Mouse (Mus musculus): ENCODE data around the gene Gm20388. TPM values are rescaled to one million over a fixed set of nuclear protein-coding genes. Genes with fewer than 3 reads are reported as not detected.

The Gm20388 gene
- polyA plus RNA-seq, 1 experiment = 0.36 TPM

DNA sequence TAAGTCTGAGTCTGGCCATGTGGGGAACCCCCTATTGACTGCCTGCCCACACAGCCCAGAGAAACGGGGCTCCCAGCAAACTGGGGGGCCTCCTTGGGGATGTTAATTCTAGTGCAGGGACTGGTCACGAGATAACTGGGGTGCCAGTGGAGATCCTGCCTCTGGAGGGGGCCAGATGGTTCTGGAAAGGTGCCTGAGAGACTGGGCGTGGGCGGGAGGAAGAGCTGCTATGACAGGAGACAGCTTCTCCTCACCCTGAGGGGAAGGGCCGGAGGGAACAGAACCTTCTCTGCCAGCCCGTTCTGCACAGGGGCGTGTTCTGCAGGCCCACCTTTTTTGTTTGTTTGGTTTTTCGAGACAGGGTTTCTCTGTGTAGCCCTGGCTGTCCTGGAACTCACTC is 2955.6 kb downstream of the Gm20388 start:
- Histone ChIP-seq H3K27me3 (ENCODE audit: control insufficient read depth) (peaks cover 29% of the 10 kb centered on the region), H3K9me3 (ENCODE audit: control insufficient read depth, low read length) (no peaks in the 10 kb centered on the region), H3K4me1 (ENCODE audit: control insufficient read depth) (peaks cover 13% of the 10 kb centered on the region), H3K4me3 (replicated peaks) (no peak overlapping the region), H3K36me3 (ENCODE audit: control insufficient read depth) (no peaks in the 10 kb centered on the region)
- no peak for TF ChIP-seq TAL1 (IDR thresholded peaks at IDR 0.05; ENCODE audit: low read length)
- no peak for TF ChIP-seq GATA1 (IDR thresholded peaks at IDR 0.05; ENCODE audit: low read length)

DNA sequence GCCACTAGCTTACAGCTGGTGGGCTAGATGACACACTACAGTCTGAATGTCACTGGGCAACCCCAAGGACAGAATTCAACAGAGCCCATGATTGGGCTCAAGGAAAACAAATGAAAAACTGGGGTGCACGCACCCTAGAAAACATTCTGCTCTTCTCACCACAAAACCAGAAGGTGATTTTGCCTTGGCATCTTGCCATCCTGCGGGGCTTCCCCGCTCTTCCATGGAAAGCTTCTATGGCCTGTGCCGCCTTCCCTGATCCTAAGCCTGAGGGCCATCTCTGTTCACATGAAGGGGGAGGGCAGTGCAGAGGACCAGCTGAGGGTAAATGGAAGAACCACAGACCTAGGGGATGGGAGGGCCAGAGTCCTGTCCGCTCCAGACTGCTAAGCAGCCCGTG is 2957.3 kb downstream of the Gm20388 start:
- no peak for TF ChIP-seq GATA1 (IDR thresholded peaks at IDR 0.05; ENCODE audit: low read length)
- no peak for TF ChIP-seq TAL1 (IDR thresholded peaks at IDR 0.05; ENCODE audit: low read length)
- Histone ChIP-seq H3K4me1 (ENCODE audit: control insufficient read depth) (peaks cover 22% of the 10 kb centered on the region), H3K27me3 (ENCODE audit: control insufficient read depth) (peaks cover 29% of the 10 kb centered on the region), H3K4me3 (replicated peaks) (no peak overlapping the region), H3K9me3 (ENCODE audit: control insufficient read depth, low read length) (no peaks in the 10 kb centered on the region), H3K36me3 (ENCODE audit: control insufficient read depth) (no peaks in the 10 kb centered on the region)

DNA sequence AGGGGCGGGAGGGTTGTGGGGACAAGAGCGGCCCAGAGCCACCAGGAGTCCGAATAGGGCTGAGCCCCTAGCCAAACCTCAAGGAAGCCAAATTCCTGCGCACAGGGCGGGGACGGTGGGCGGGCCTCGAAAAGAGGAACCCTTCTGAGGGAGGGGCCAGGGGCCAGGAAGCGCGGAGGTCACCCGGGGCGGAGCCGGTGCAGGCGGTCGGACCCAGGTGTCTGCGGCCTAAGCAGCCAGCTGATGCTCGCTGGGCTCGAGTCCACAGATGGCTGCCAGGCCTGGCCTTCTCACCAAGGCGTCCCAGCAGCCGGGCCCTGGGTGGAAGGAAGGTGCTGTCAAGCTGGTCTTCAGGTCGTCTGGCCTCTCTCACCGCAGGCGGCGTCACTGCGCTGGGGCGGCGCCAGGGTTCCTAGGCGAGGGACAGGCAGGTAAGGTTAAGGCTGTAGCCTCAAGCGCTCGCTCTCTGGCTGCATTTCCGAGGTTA is 2959.8 kb downstream of the Gm20388 start:
- peak overlapping the region; percentile 46 for H3K4me3 ChIP-seq (replicated peaks)
- peaks cover 13% of the 10 kb centered on the region for H3K27me3 ChIP-seq (ENCODE audit: control insufficient read depth)
- no peaks in the 10 kb centered on the region for H3K9me3 ChIP-seq (ENCODE audit: control insufficient read depth, low read length)
- peaks cover 22% of the 10 kb centered on the region for H3K4me1 ChIP-seq (ENCODE audit: control insufficient read depth)
- H3K36me3 ChIP-seq (ENCODE audit: control insufficient read depth) = no peaks in the 10 kb centered on the region
- TF ChIP-seq GATA1 (IDR thresholded peaks at IDR 0.05; ENCODE audit: low read length) (no peak), TAL1 (IDR thresholded peaks at IDR 0.05; ENCODE audit: low read length) (no peak)

DNA sequence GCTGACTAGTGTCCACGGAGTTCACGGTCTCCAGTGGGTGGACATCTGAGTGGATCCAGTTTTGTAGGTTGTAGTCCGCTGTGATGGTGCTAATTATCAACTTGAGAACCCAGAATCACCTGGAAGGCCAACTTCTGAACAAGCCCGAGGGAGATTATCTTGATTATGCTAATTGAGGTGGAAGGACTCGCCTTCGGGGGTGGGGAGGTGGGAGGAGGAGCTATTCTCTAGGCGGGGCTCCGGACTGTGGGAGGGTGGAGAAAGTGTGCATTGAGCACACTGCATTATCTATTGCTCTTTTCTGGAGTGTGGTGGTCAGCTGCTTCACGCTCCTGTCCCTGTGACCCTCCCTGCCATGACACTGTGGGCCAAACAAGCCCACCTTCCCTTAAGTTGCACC is 2961.0 kb downstream of the Gm20388 start:
- TF ChIP-seq TAL1 (IDR thresholded peaks at IDR 0.05; ENCODE audit: low read length) (no peak), GATA1 (IDR thresholded peaks at IDR 0.05; ENCODE audit: low read length) (no peak)
- Histone ChIP-seq H3K4me3 (replicated peaks) (no peak overlapping the region), H3K9me3 (ENCODE audit: control insufficient read depth, low read length) (no peaks in the 10 kb centered on the region), H3K4me1 (ENCODE audit: control insufficient read depth) (peaks cover 22% of the 10 kb centered on the region), H3K27me3 (ENCODE audit: control insufficient read depth) (peaks cover 6% of the 10 kb centered on the region; the same call in 1 of the 2 replicates), H3K36me3 (ENCODE audit: control insufficient read depth) (no peaks in the 10 kb centered on the region)

- Histone ChIP-seq H3K4me3 (replicated peaks) (no peak overlapping the region), H3K36me3 (ENCODE audit: control insufficient read depth) (no peaks in the 10 kb centered on the region), H3K4me1 (ENCODE audit: control insufficient read depth) (peaks cover 22% of the 10 kb centered on the region), H3K27me3 (ENCODE audit: control insufficient read depth) (peaks cover 6% of the 10 kb centered on the region; the same call in 1 of the 2 replicates), H3K9me3 (ENCODE audit: control insufficient read depth, low read length) (no peaks in the 10 kb centered on the region)
- TF ChIP-seq GATA1 (IDR thresholded peaks at IDR 0.05; ENCODE audit: low read length) = no peak
- TF ChIP-seq TAL1 (IDR thresholded peaks at IDR 0.05; ENCODE audit: low read length) = no peak
These were observed 2962.5 kb downstream of the Gm20388 start for GRCm38 (mm10) chr8:122873171-122873570.

- no peaks in the 10 kb centered on the region for H3K36me3 ChIP-seq (ENCODE audit: control insufficient read depth)
- no peaks in the 10 kb centered on the region for H3K9me3 ChIP-seq (ENCODE audit: control insufficient read depth, low read length)
- TF ChIP-seq TAL1 (IDR thresholded peaks at IDR 0.05; ENCODE audit: low read length) = no peak
- TF ChIP-seq GATA1 (IDR thresholded peaks at IDR 0.05; ENCODE audit: low read length) = no peak
- H3K27me3 ChIP-seq (ENCODE audit: control insufficient read depth) = peaks cover 4% of the 10 kb centered on the region; the same call in 1 of the 2 replicates
- H3K4me1 ChIP-seq (ENCODE audit: control insufficient read depth) = peaks cover 16% of the 10 kb centered on the region
- H3K4me3 ChIP-seq (replicated peaks) = no peak overlapping the region
These were observed 2964.5 kb downstream of the Gm20388 start for GRCm38 (mm10) chr8:122875186-122875585.

- no peaks in the 10 kb centered on the region for H3K27me3 ChIP-seq (ENCODE audit: control insufficient read depth)
- H3K36me3 ChIP-seq (ENCODE audit: control insufficient read depth) = peaks cover 20% of the 10 kb centered on the region
- no peak overlapping the region for H3K4me3 ChIP-seq (replicated peaks)
- H3K9me3 ChIP-seq (ENCODE audit: control insufficient read depth, low read length) = no peaks in the 10 kb centered on the region
- TF ChIP-seq TAL1 (IDR thresholded peaks at IDR 0.05; ENCODE audit: low read length) (no peak), GATA1 (IDR thresholded peaks at IDR 0.05; ENCODE audit: low read length) (no peak)
- no peaks in the 10 kb centered on the region for H3K4me1 ChIP-seq (ENCODE audit: control insufficient read depth)
These were observed 2967.6 kb downstream of the Gm20388 start for GRCm38 (mm10) chr8:122878231-122878630.

DNA sequence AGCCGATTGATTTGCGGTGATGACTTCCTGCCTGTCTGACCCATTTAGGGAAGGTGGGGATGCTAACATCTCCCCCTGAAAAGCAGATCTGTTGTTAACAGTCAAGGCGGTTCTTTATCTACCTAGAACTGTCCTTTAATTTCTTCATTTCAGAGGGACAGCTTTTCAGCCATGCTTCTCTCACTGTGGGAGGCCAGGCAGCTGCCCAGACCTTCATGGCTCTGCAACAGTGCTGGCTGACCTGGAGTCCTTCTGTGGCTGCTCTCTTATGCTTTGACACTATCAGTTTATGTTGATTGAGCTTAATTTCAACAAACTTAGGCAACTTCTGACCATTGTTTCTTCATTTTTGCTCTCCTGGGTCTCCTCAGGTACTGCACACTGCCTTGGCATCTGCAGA is 2969.7 kb downstream of the Gm20388 start:
- Histone ChIP-seq H3K36me3 (ENCODE audit: control insufficient read depth) (peaks cover 41% of the 10 kb centered on the region), H3K4me1 (ENCODE audit: control insufficient read depth) (no peaks in the 10 kb centered on the region), H3K4me3 (replicated peaks) (no peak overlapping the region), H3K27me3 (ENCODE audit: control insufficient read depth) (no peaks in the 10 kb centered on the region), H3K9me3 (ENCODE audit: control insufficient read depth, low read length) (no peaks in the 10 kb centered on the region)
- TF ChIP-seq GATA1 (IDR thresholded peaks at IDR 0.05; ENCODE audit: low read length) = no peak
- TF ChIP-seq TAL1 (IDR thresholded peaks at IDR 0.05; ENCODE audit: low read length) = no peak

- Histone ChIP-seq H3K4me1 (ENCODE audit: control insufficient read depth) (no peaks in the 10 kb centered on the region), H3K9me3 (ENCODE audit: control insufficient read depth, low read length) (no peaks in the 10 kb centered on the region), H3K27me3 (ENCODE audit: control insufficient read depth) (no peaks in the 10 kb centered on the region), H3K4me3 (replicated peaks) (no peak overlapping the region), H3K36me3 (ENCODE audit: control insufficient read depth) (peaks cover 74% of the 10 kb centered on the region)
- TF ChIP-seq GATA1 (IDR thresholded peaks at IDR 0.05; ENCODE audit: low read length) (no peak), TAL1 (IDR thresholded peaks at IDR 0.05; ENCODE audit: low read length) (no peak)
These were observed 2973.0 kb downstream of the Gm20388 start for GRCm38 (mm10) chr8:122883671-122884070.

GRCm38 (mm10) chr8:122891440-122891839 is 2980.8 kb downstream of the Gm20388 start:
- no peaks in the 10 kb centered on the region for H3K27me3 ChIP-seq (ENCODE audit: control insufficient read depth)
- no peak overlapping the region for H3K4me3 ChIP-seq (replicated peaks)
- TF ChIP-seq TAL1 (IDR thresholded peaks at IDR 0.05; ENCODE audit: low read length) (no peak), GATA1 (IDR thresholded peaks at IDR 0.05; ENCODE audit: low read length) (no peak)
- no peaks in the 10 kb centered on the region for H3K4me1 ChIP-seq (ENCODE audit: control insufficient read depth)
- H3K36me3 ChIP-seq (ENCODE audit: control insufficient read depth) = peaks cover 100% of the 10 kb centered on the region
- H3K9me3 ChIP-seq (ENCODE audit: control insufficient read depth, low read length) = no peaks in the 10 kb centered on the region

Data from erythroblast, embryonic 14.5 days (primary cell).